Mouse (Mus musculus) liver, adult 2 months (tissue): Measurements from ENCODE around the gene Ddx39. TPM values are rescaled to one million over a fixed set of nuclear protein-coding genes. Genes with fewer than 3 reads are reported as not detected.
A peak's percentile ranks its signal among the peaks of the same experiment; 100 is the strongest.

Experiments
- DNase-seq: peaks from one replicate; pipeline ENCODE4 v3.0.0-alpha.2; 2011; ENCODE audit warnings: low read depth, low spot score; ENCODE audit errors: extremely low read depth
- H3K27ac ChIP-seq: fragments of 200-500 bp; replicated peaks from 2 replicates; pipeline ENCODE4 v1.5.1; 2012; ENCODE audit warnings: low read depth, mild to moderate bottlenecking, control low read depth, inconsistent platforms, low read length; ENCODE audit not compliant: insufficient read depth
- H3K27me3 ChIP-seq: fragments of 200-500 bp; 2 replicates; pipeline ENCODE4 v1.6.1; 2012; ENCODE audit warnings: mild to moderate bottlenecking, moderate library complexity, low read length, inconsistent platforms; ENCODE audit not compliant: control insufficient read depth, insufficient read depth
- H3K36me3 ChIP-seq: fragments of 200-500 bp; 2 replicates; pipeline ENCODE4 v1.6.1; 2012; ENCODE audit warnings: low read length, inconsistent platforms; ENCODE audit not compliant: control insufficient read depth, insufficient read depth
- H3K4me1 ChIP-seq: fragments of 200-500 bp; 2 replicates; pipeline ENCODE4 v1.6.1; 2011; ENCODE audit warnings: low read length; ENCODE audit not compliant: control insufficient read depth, insufficient read depth
- H3K4me3 ChIP-seq: fragments of 200-500 bp; 2 replicates; pipeline ENCODE4 v1.5.1; 2011; ENCODE audit warnings: low read depth, mild to moderate bottlenecking, control low read depth, low read length, moderate library complexity; ENCODE audit not compliant: insufficient read depth
- H3K79me2 ChIP-seq: fragments of 200-500 bp; 2 replicates; pipeline ENCODE4 v1.6.1; 2012; ENCODE audit warnings: inconsistent platforms, mild to moderate bottlenecking, low read length, moderate library complexity; ENCODE audit not compliant: control insufficient read depth, insufficient read depth
- H3K9ac ChIP-seq: fragments of 200-500 bp; 2 replicates; pipeline ENCODE4 v1.6.1; 2012; ENCODE audit warnings: low read depth, mild to moderate bottlenecking, control low read depth, inconsistent platforms, low read length
- CTCF ChIP-seq: fragments of 200-500 bp; IDR thresholded peaks from 2 replicates; pipeline ENCODE4 v1.5.1; 2011; ENCODE audit warnings: low read depth, low read length, control low read depth
- POLR2A ChIP-seq: fragments of 200-500 bp; IDR thresholded peaks from 2 replicates; pipeline ENCODE4 v1.6.1; 2011; ENCODE audit warnings: low read length, control low read depth; ENCODE audit not compliant: insufficient read depth; ENCODE audit errors: extremely low read depth
- WGBS: fragments of 180-500 bp; shearing (Covaris S2); methylation state at CpG from one replicate; pipeline ENCODE4 v1.1.7; 2018; 5-methylcytosine and 5-hydroxymethylcytosine counted together
- polyA plus RNA-seq: library from polyadenylated mRNA; depleted of rRNA; stranded (reverse); fragments of >200 nt; gene quantifications from 2 replicates; pipeline ENCODE4 v1.2.3, GENCODE M21; 2012; rRNA removed
- total RNA-seq: library from RNA; depleted of rRNA; stranded (reverse); fragments of >200 nt; gene quantifications from 2 replicates; pipeline ENCODE4 v1.2.3, GENCODE M21; 2014; rRNA removed

The Ddx39 gene
- total and polyA plus RNA-seq, 2 experiments = 13.5 to 17.2 TPM

GRCm38 (mm10) chr8:83774221-83774620 is 59.2 kb downstream of the Ddx39 start:
- TF ChIP-seq CTCF (no peak), POLR2A (no peak)
- H3K36me3 ChIP-seq = no peaks in the 10 kb centered on the region
- DNase-seq = no peak
- H3K27me3 ChIP-seq = no peaks in the 10 kb centered on the region
- WGBS = 93% methylated on average over 2 of the region's 2 CpGs
- no peaks in the 10 kb centered on the region for H3K79me2 ChIP-seq
- H3K4me1 ChIP-seq = peaks cover 6% of the 10 kb centered on the region; the same call in 1 of the 2 replicates
- H3K27ac ChIP-seq = 0 out of 2 replicates have a peak overlapping the region, but pooled peaks have one; percentile 10
- H3K4me3 ChIP-seq = no peak overlapping the region
- H3K9ac ChIP-seq = no peak overlapping the region

Other genes with a start within 250 kb of the Ddx39 start
- not detected in 2 replicates for gene Olfr370, start 179.4 kb upstream of the Ddx39 start, total RNA-seq
- gene Olfr370, start 179.4 kb upstream of the Ddx39 start, polyA plus RNA-seq = not detected in 2 replicates
- 190 and 193 TPM in 2 replicates for gene Ndufb7, start 148.5 kb upstream of the Ddx39 start, total RNA-seq
- 297 and 359 TPM in 2 replicates for gene Ndufb7, start 148.5 kb upstream of the Ddx39 start, polyA plus RNA-seq
- 108 and 130 TPM in 2 replicates for gene Tecr, start 107.2 kb upstream of the Ddx39 start, total RNA-seq
- gene Tecr, start 107.2 kb upstream of the Ddx39 start, polyA plus RNA-seq = 647 and 677 TPM in 2 replicates
- 8.3 and 12.4 TPM in 2 replicates for gene Dnajb1, start 107.0 kb upstream of the Ddx39 start, total RNA-seq
- gene Dnajb1, start 107.0 kb upstream of the Ddx39 start, polyA plus RNA-seq = 17.0 and 18.2 TPM in 2 replicates
- 12.6 and 14.6 TPM in 2 replicates for gene Gipc1, start 62.5 kb upstream of the Ddx39 start, total RNA-seq
- 14.5 and 15.7 TPM in 2 replicates for gene Gipc1, start 62.5 kb upstream of the Ddx39 start, polyA plus RNA-seq
- gene Ptger1, start 48.5 kb upstream of the Ddx39 start, total RNA-seq = under 0.01 and 0.20 TPM in 2 replicates
- gene Ptger1, start 48.5 kb upstream of the Ddx39 start, polyA plus RNA-seq = 0.11 and 0.20 TPM in 2 replicates
- gene Pkn1, start 16.0 kb upstream of the Ddx39 start, total RNA-seq = 17.3 and 20.1 TPM in 2 replicates
- gene Pkn1, start 16.0 kb upstream of the Ddx39 start, polyA plus RNA-seq = 18.0 and 28.8 TPM in 2 replicates
- gene Adgre5, start 26.1 kb downstream of the Ddx39 start, total RNA-seq = 20.8 and 21.2 TPM in 2 replicates
- gene Adgre5, start 26.1 kb downstream of the Ddx39 start, polyA plus RNA-seq = 9.7 and 17.9 TPM in 2 replicates
- gene Adgrl1, start 184.9 kb downstream of the Ddx39 start, total RNA-seq = 1.6 TPM in 2 replicates
- gene Adgrl1, start 184.9 kb downstream of the Ddx39 start, polyA plus RNA-seq = 2.7 and 3.5 TPM in 2 replicates
- 1.8 and 2.0 TPM in 2 replicates for gene Gm10644, start 240.0 kb downstream of the Ddx39 start, total RNA-seq
- 4.0 and 4.3 TPM in 2 replicates for gene Gm10644, start 240.0 kb downstream of the Ddx39 start, polyA plus RNA-seq
- 0.37 and 1.1 TPM in 2 replicates for gene Asf1b, start 240.3 kb downstream of the Ddx39 start, total RNA-seq
- gene Asf1b, start 240.3 kb downstream of the Ddx39 start, polyA plus RNA-seq = 0.86 and 1.4 TPM in 2 replicates